Mouse (Mus musculus): ENCODE results near the gene Tmem256. TPM values are rescaled to one million over a fixed set of nuclear protein-coding genes. Genes with fewer than 3 reads are reported as not detected.

Tmem256 gene
- polyA plus RNA-seq, 2 experiments from 2014 or later: 93.2 to 114 TPM

- ATAC-seq: no peak
Measured at GRCm38 (mm10) chr11:69884663-69885062, 46.3 kb downstream of the Tmem256 start.

GRCm38 (mm10) chr11:69886907-69887635 is 48.8 kb downstream of the Tmem256 start:
- no peak for ATAC-seq

Other genes starting within 250 kb of the Tmem256 start
- gene Atp1b2, start 232.6 kb upstream of the Tmem256 start, polyA plus RNA-seq (2017; shearing (Covaris generic)): not detected
- gene Shbg, start 220.6 kb upstream of the Tmem256 start, polyA plus RNA-seq (2017; shearing (Covaris generic)): not detected
- gene Sat2, start 216.5 kb upstream of the Tmem256 start, polyA plus RNA-seq (2017; shearing (Covaris generic)): not detected
- 10 to 100 TPM; 11.0 to 11.2 TPM for gene Fxr2, start 205.5 kb upstream of the Tmem256 start, polyA plus RNA-seq (2017; shearing (Covaris generic))
- gene Sox15, start 183.2 kb upstream of the Tmem256 start, polyA plus RNA-seq (2017; shearing (Covaris generic)): under 1 TPM in 1 of 2 experiments, not detected in 1; 0.81 TPM
- gene Mpdu1, start 175.9 kb upstream of the Tmem256 start, polyA plus RNA-seq (2017; shearing (Covaris generic)): 10 to 100 TPM; 34.8 to 85.1 TPM
- 1 to 10 TPM; 3.0 to 5.8 TPM for gene Cd68, start 172.4 kb upstream of the Tmem256 start, polyA plus RNA-seq (2017; shearing (Covaris generic))
- gene Eif4a1, start 166.1 kb upstream of the Tmem256 start, polyA plus RNA-seq (2017; shearing (Covaris generic)): 100 to 1,000 TPM; 166 to 236 TPM
- 10 to 100 TPM; 31.6 to 47.4 TPM for gene Senp3, start 156.4 kb upstream of the Tmem256 start, polyA plus RNA-seq (2017; shearing (Covaris generic))
- gene Tnfsf13, start 152.7 kb upstream of the Tmem256 start, polyA plus RNA-seq (2017; shearing (Covaris generic)): not detected
- under 1 TPM in 1 of 2 experiments, not detected in 1; 0.23 TPM for gene Tnfsf12, start 142.7 kb upstream of the Tmem256 start, polyA plus RNA-seq (2017; shearing (Covaris generic))
- gene Tnfsfm13, start 142.4 kb upstream of the Tmem256 start, polyA plus RNA-seq (2017; shearing (Covaris generic)): not detected
- gene Polr2a, start 79.9 kb upstream of the Tmem256 start, polyA plus RNA-seq (2017; shearing (Covaris generic)): 10 to 100 TPM; 25.6 to 36.0 TPM
- not detected for gene Slc35g3, start 76.5 kb upstream of the Tmem256 start, polyA plus RNA-seq (2017; shearing (Covaris generic))
- gene Zbtb4, start 72.6 kb upstream of the Tmem256 start, polyA plus RNA-seq (2017; shearing (Covaris generic)): 10 to 100 TPM; 11.2 to 11.8 TPM
- gene Chrnb1, start 42.6 kb upstream of the Tmem256 start, polyA plus RNA-seq (2017; shearing (Covaris generic)): 1 to 10 TPM; 2.9 to 4.5 TPM
- gene Fgf11, start 36.7 kb upstream of the Tmem256 start, polyA plus RNA-seq (2017; shearing (Covaris generic)): not detected
- gene Tmem102, start 32.9 kb upstream of the Tmem256 start, polyA plus RNA-seq (2017; shearing (Covaris generic)): not detected
- gene Gm39566, start 23.2 kb upstream of the Tmem256 start, polyA plus RNA-seq (2017; shearing (Covaris generic)): not detected
- not detected for gene Spem2, start 20.0 kb upstream of the Tmem256 start, polyA plus RNA-seq (2017; shearing (Covaris generic))
- under 1 TPM in 1 of 2 experiments, not detected in 1; 0.42 TPM for gene Spem1, start 16.3 kb upstream of the Tmem256 start, polyA plus RNA-seq (2017; shearing (Covaris generic))
- gene Nlgn2, start 730 bp upstream of the Tmem256 start, polyA plus RNA-seq (2017; shearing (Covaris generic)): 1 to 10 TPM; 1.1 to 1.2 TPM
- 10 to 100 TPM; 22.4 to 33.5 TPM for gene Plscr3, start 7.9 kb downstream of the Tmem256 start, polyA plus RNA-seq (2017; shearing (Covaris generic))
- not detected for gene Tnk1, start 20.2 kb downstream of the Tmem256 start, polyA plus RNA-seq (2017; shearing (Covaris generic))
- not detected for gene Tmem95, start 39.5 kb downstream of the Tmem256 start, polyA plus RNA-seq (2017; shearing (Covaris generic))
- gene Kctd11, start 42.9 kb downstream of the Tmem256 start, polyA plus RNA-seq (2017; shearing (Covaris generic)): 1 to 10 TPM in 1 of 2 experiments, not detected in 1; 1.1 TPM
- 100 to 1,000 TPM; 256 to 383 TPM for gene Acap1, start 57.0 kb downstream of the Tmem256 start, polyA plus RNA-seq (2017; shearing (Covaris generic))
- gene 2810408A11Rik, start 62.5 kb downstream of the Tmem256 start, polyA plus RNA-seq (2017; shearing (Covaris generic)): 1 to 10 TPM; 1.6 to 2.0 TPM
- 1 to 10 TPM; 8.3 to 9.1 TPM for gene Neurl4, start 62.6 kb downstream of the Tmem256 start, polyA plus RNA-seq (2017; shearing (Covaris generic))
- 100 to 1,000 TPM; 120 to 134 TPM for gene Gps2, start 75.4 kb downstream of the Tmem256 start, polyA plus RNA-seq (2017; shearing (Covaris generic))
- 1,000 to 10,000 TPM; 1,067 to 1,377 TPM for gene Eif5a, start 83.4 kb downstream of the Tmem256 start, polyA plus RNA-seq (2017; shearing (Covaris generic))
- gene Ybx2, start 97.3 kb downstream of the Tmem256 start, polyA plus RNA-seq (2017; shearing (Covaris generic)): not detected
- gene Slc2a4, start 109.7 kb downstream of the Tmem256 start, polyA plus RNA-seq (2017; shearing (Covaris generic)): not detected
- gene Cldn7, start 126.3 kb downstream of the Tmem256 start, polyA plus RNA-seq (2017; shearing (Covaris generic)): not detected
- 10 to 100 TPM; 21.1 to 25.4 TPM for gene Ctdnep1, start 142.6 kb downstream of the Tmem256 start, polyA plus RNA-seq (2017; shearing (Covaris generic))
- 10 to 100 TPM; 69.7 to 79.3 TPM for gene Elp5, start 144.0 kb downstream of the Tmem256 start, polyA plus RNA-seq (2017; shearing (Covaris generic))
- gene Gabarap, start 152.6 kb downstream of the Tmem256 start, polyA plus RNA-seq (2017; shearing (Covaris generic)): 100 to 1,000 TPM; 282 to 355 TPM
- gene Phf23, start 157.3 kb downstream of the Tmem256 start, polyA plus RNA-seq (2017; shearing (Covaris generic)): 10 to 100 TPM; 41.3 to 43.5 TPM
- gene Dvl2, start 162.1 kb downstream of the Tmem256 start, polyA plus RNA-seq (2017; shearing (Covaris generic)): 1 to 10 TPM; 4.0 to 4.6 TPM
- 100 to 1,000 TPM; 124 to 181 TPM for gene Acadvl, start 176.9 kb downstream of the Tmem256 start, polyA plus RNA-seq (2017; shearing (Covaris generic))
- 10 to 100 TPM in 1 of 2 experiments, 1 to 10 TPM in 1; 9.4 to 17.1 TPM for gene Dlg4, start 178.4 kb downstream of the Tmem256 start, polyA plus RNA-seq (2017; shearing (Covaris generic))
- not detected for gene Asgr1, start 215.6 kb downstream of the Tmem256 start, polyA plus RNA-seq (2017; shearing (Covaris generic))

All from CD4-positive, CD25-positive, alpha-beta regulatory T cell, adult 4 months (primary cell).